Mouse (Mus musculus): ENCODE measurements around the gene Fndc9. TPM values are rescaled to one million over a fixed set of nuclear protein-coding genes. Genes with fewer than 3 reads are reported as not detected.

Gene Fndc9
- polyA plus RNA-seq, 1 experiment from 2014 or later: 3.6 TPM

DNA sequence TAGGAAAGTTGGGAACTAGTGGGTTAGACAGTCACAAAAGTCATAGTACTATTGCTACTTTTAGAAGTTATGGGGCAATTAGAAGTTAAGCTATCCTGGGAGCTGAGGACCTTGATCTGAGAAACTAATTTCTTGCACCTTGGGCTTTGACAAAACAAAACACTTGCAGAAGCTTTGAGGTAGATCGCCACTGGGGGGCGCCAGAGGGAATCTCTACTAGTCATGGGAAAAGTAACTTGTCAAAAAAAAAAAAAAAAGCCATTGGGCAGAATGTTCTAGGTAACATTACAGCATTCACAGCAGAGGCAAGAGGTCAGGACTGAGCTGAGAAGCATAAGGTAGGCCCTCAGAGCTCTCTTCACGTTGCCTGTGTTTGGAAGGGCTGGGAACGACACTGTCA, 1.6 kb downstream of the Fndc9 start:
- H3K4me3 ChIP-seq: no peak overlapping the region
- H3K36me3 ChIP-seq: peaks cover 56% of the 10 kb centered on the region
- no peaks in the 10 kb centered on the region for H3K9me3 ChIP-seq
- no peak overlapping the region for H3K27ac ChIP-seq (replicated peaks)
- H3K27me3 ChIP-seq: no peaks in the 10 kb centered on the region
- H3K9ac ChIP-seq: no peak overlapping the region
- H3K4me2 ChIP-seq: no peak overlapping the region
- no peak for ATAC-seq (ENCODE audit: low FRiP score, low read depth)
- H3K4me1 ChIP-seq (replicated peaks): peaks cover 21% of the 10 kb centered on the region
- 37% methylated on average over 4 of the region's 4 CpGs for WGBS

GRCm38 (mm10) chr11:46241150-46241673, 5.9 kb downstream of the Fndc9 start:
- H3K27ac ChIP-seq (replicated peaks): no peak overlapping the region
- WGBS: 94% methylated on average over 7 of the region's 7 CpGs
- no peaks in the 10 kb centered on the region for H3K9me3 ChIP-seq
- no peak overlapping the region for H3K4me3 ChIP-seq
- peaks cover 66% of the 10 kb centered on the region for H3K36me3 ChIP-seq
- ATAC-seq (ENCODE audit: low FRiP score, low read depth): no peak
- no peaks in the 10 kb centered on the region for H3K27me3 ChIP-seq
- H3K9ac ChIP-seq: no peak overlapping the region
- peaks cover 5% of the 10 kb centered on the region for H3K4me1 ChIP-seq (replicated peaks)
- H3K4me2 ChIP-seq: no peak overlapping the region

GRCm38 (mm10) chr11:46241985-46242384, 6.7 kb downstream of the Fndc9 start:
- H3K4me2 ChIP-seq: no peak overlapping the region
- 95% methylated on average over 8 of the region's 8 CpGs for WGBS
- H3K9me3 ChIP-seq: no peaks in the 10 kb centered on the region
- H3K27me3 ChIP-seq: no peaks in the 10 kb centered on the region
- H3K27ac ChIP-seq (replicated peaks): no peak overlapping the region
- H3K9ac ChIP-seq: no peak overlapping the region
- no peak for ATAC-seq (ENCODE audit: low FRiP score, low read depth)
- no peaks in the 10 kb centered on the region for H3K4me1 ChIP-seq (replicated peaks)
- no peak overlapping the region for H3K4me3 ChIP-seq
- peaks cover 73% of the 10 kb centered on the region for H3K36me3 ChIP-seq

DNA sequence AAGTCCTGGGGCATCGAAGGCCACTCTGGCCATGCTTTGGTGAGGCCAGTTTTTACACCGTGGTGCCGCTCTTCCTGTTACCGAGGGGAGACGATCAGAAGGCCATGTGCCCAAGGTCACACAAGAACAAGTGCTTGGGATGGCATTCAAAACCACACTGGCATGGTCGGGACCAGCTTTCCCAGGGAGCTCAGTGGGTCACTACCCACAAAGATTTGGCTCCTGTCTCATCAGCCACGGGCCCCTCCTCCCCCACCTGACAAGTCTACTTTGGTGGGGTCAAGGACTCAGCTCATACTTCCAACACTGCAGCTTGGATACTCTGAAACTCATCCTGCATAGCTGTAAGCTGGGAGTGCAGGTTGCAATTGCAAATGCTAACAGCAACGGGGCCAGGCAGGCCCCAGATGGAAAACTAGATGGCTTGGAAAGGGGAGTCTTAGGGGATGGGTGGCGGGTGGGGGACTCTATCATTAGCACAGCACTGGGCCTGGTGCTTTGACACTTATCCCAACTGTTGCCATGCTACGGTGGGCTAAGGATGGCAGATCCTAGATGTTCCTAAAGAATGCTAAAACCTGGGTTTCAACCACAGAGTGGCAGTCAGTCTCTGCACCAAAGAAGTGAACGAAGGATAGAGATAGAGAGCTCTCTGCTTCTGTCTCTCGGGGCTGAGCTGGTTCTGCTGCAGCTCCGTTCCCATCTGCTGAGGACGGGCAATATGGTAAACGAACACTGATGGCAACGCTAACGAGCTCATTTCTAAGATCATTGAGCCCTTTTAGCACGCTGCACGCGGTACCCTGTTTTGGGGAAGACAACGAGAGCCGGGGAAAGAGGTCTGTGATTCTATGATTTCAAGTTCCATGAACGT, 9.6 kb downstream of the Fndc9 start:
- H3K4me1 ChIP-seq (replicated peaks): no peaks in the 10 kb centered on the region
- no peak overlapping the region for H3K4me3 ChIP-seq
- no peaks in the 10 kb centered on the region for H3K9me3 ChIP-seq
- no peak overlapping the region for H3K9ac ChIP-seq
- H3K27ac ChIP-seq (replicated peaks): no peak overlapping the region
- H3K27me3 ChIP-seq: no peaks in the 10 kb centered on the region
- peaks cover 71% of the 10 kb centered on the region for H3K36me3 ChIP-seq
- 84% methylated on average over 23 of the region's 23 CpGs for WGBS
- no peak for ATAC-seq (ENCODE audit: low FRiP score, low read depth)
- no peak overlapping the region for H3K4me2 ChIP-seq

DNA sequence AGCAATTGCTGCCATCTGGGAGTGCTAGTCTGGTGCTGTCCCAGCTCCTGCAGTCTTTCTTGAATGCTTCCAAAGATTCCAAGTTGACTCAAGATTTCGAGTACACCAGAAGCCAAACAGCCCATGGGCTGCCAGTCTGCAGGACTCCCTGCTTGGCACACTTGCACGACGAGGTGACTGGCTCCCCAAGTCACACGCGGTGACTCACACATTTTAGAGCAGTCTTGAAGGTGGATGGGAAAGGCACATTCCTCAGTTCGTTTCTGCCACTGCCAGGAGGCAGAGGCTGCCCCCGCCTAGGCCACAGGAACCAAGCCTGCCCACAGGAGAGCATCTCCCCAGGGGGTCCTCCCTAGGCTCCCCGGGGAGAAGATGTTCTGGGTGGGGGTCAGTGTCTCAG, 10.6 kb downstream of the Fndc9 start:
- H3K4me3 ChIP-seq: no peak overlapping the region
- H3K9ac ChIP-seq: no peak overlapping the region
- no peak overlapping the region for H3K4me2 ChIP-seq
- H3K9me3 ChIP-seq: no peaks in the 10 kb centered on the region
- no peak for ATAC-seq (ENCODE audit: low FRiP score, low read depth)
- no peaks in the 10 kb centered on the region for H3K4me1 ChIP-seq (replicated peaks)
- WGBS: 79% methylated on average over 8 of the region's 8 CpGs
- H3K36me3 ChIP-seq: peaks cover 70% of the 10 kb centered on the region
- no peak overlapping the region for H3K27ac ChIP-seq (replicated peaks)
- H3K27me3 ChIP-seq: no peaks in the 10 kb centered on the region

DNA sequence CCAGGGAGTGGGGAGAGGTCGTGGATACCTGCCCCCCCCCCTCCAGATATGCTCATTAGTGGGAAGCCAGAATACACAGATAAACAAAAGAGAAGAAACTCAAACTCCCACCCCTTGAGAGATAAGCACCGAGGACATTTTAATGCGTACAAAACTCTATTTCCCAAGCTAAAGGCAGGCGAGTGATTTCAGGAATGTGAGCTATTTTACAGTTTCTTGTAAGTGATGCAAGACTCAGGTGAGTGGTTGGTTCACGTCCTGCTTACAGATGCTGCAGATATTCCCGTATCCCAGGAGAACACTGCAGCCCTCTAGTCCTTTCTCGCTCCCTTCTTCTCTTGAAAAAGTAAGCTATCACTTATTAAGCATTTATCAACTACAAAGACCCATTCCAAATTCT, 11.1 kb downstream of the Fndc9 start:
- Histone ChIP-seq H3K36me3 (peaks cover 69% of the 10 kb centered on the region), H3K4me1 (replicated peaks) (no peaks in the 10 kb centered on the region), H3K27me3 (no peaks in the 10 kb centered on the region), H3K4me3 (no peak overlapping the region), H3K9me3 (no peaks in the 10 kb centered on the region), H3K4me2 (no peak overlapping the region), H3K9ac (no peak overlapping the region), H3K27ac (replicated peaks) (no peak overlapping the region)
- no peak for ATAC-seq (ENCODE audit: low FRiP score, low read depth)
- 86% methylated on average over 7 of the region's 7 CpGs for WGBS

- no peaks in the 10 kb centered on the region for H3K9me3 ChIP-seq
- H3K4me1 ChIP-seq (replicated peaks): no peaks in the 10 kb centered on the region
- H3K27me3 ChIP-seq: no peaks in the 10 kb centered on the region
- H3K4me3 ChIP-seq: no peak overlapping the region
- WGBS: 80% methylated on average over 3 of the region's 3 CpGs
- peak overlapping the region; percentile 28; the same call in 1 of the 2 replicates for H3K27ac ChIP-seq (replicated peaks)
- H3K9ac ChIP-seq: no peak overlapping the region
- peaks cover 72% of the 10 kb centered on the region for H3K36me3 ChIP-seq
- H3K4me2 ChIP-seq: no peak overlapping the region
- ATAC-seq (ENCODE audit: low FRiP score, low read depth): peak; percentile 43; the same call in 1 of the 2 replicates
These were observed 13.0 kb downstream of the Fndc9 start for GRCm38 (mm10) chr11:46248352-46248751.

GRCm38 (mm10) chr11:46251994-46252393, 16.7 kb downstream of the Fndc9 start:
- H3K27me3 ChIP-seq: no peaks in the 10 kb centered on the region
- WGBS: 34% methylated on average over 7 of the region's 7 CpGs
- no peak overlapping the region for H3K27ac ChIP-seq (replicated peaks)
- 0 out of 2 replicates have a peak, but pooled peaks have one; percentile 31 for ATAC-seq (ENCODE audit: low FRiP score, low read depth)
- no peaks in the 10 kb centered on the region for H3K9me3 ChIP-seq
- no peak overlapping the region for H3K4me2 ChIP-seq
- peaks cover 78% of the 10 kb centered on the region for H3K36me3 ChIP-seq
- no peaks in the 10 kb centered on the region for H3K4me1 ChIP-seq (replicated peaks)
- no peak overlapping the region for H3K4me3 ChIP-seq
- no peak overlapping the region for H3K9ac ChIP-seq

GRCm38 (mm10) chr11:46255291-46255690, 20.0 kb downstream of the Fndc9 start:
- Histone ChIP-seq H3K4me1 (replicated peaks) (no peaks in the 10 kb centered on the region), H3K27me3 (no peaks in the 10 kb centered on the region), H3K4me3 (no peak overlapping the region), H3K9ac (no peak overlapping the region), H3K27ac (replicated peaks) (no peak overlapping the region), H3K9me3 (no peaks in the 10 kb centered on the region), H3K36me3 (peaks cover 78% of the 10 kb centered on the region), H3K4me2 (no peak overlapping the region)
- WGBS: 88% methylated on average over 2 of the region's 2 CpGs
- no peak for ATAC-seq (ENCODE audit: low FRiP score, low read depth)

GRCm38 (mm10) chr11:46258207-46258606, 22.9 kb downstream of the Fndc9 start:
- Histone ChIP-seq H3K27me3 (no peaks in the 10 kb centered on the region), H3K36me3 (peaks cover 82% of the 10 kb centered on the region), H3K4me2 (no peak overlapping the region), H3K9me3 (no peaks in the 10 kb centered on the region), H3K27ac (replicated peaks) (no peak overlapping the region), H3K4me3 (no peak overlapping the region), H3K4me1 (replicated peaks) (no peaks in the 10 kb centered on the region), H3K9ac (no peak overlapping the region)
- ATAC-seq (ENCODE audit: low FRiP score, low read depth): no peak
- WGBS: 77% methylated on average over 4 of the region's 4 CpGs

DNA sequence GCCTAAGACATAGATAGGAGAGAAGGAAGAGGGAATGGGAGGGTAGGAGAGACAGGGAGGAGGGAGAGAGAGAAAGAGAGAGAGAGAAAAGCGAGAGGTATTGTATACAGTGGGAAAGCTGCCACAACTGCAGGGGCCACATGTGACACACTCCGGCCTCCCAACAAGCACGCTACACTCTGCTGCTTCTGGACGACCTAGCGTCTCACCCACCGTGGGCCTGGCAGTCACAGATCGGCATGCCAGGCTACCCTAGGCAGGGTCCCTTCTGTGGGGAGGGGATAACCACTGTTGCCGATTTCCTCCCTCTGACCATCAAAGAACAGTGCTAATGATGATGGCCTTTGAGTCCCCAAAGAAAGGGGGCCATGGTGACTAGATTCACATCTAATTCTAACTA, 23.4 kb downstream of the Fndc9 start:
- Histone ChIP-seq H3K4me3 (no peak overlapping the region), H3K36me3 (peaks cover 81% of the 10 kb centered on the region), H3K4me1 (replicated peaks) (no peaks in the 10 kb centered on the region), H3K9ac (no peak overlapping the region), H3K27me3 (no peaks in the 10 kb centered on the region), H3K4me2 (no peak overlapping the region), H3K27ac (replicated peaks) (no peak overlapping the region), H3K9me3 (no peaks in the 10 kb centered on the region)
- ATAC-seq (ENCODE audit: low FRiP score, low read depth): no peak
- 94% methylated on average over 8 of the region's 8 CpGs for WGBS

- H3K27me3 ChIP-seq: no peaks in the 10 kb centered on the region
- H3K4me3 ChIP-seq: no peak overlapping the region
- no peaks in the 10 kb centered on the region for H3K9me3 ChIP-seq
- no peak; the same call in 1 of the 2 replicates for ATAC-seq (ENCODE audit: low FRiP score, low read depth)
- peaks cover 88% of the 10 kb centered on the region for H3K36me3 ChIP-seq
- H3K27ac ChIP-seq (replicated peaks): no peak overlapping the region
- no peak overlapping the region for H3K4me2 ChIP-seq
- WGBS: 84% methylated on average over 3 of the region's 3 CpGs
- no peak overlapping the region for H3K9ac ChIP-seq
- H3K4me1 ChIP-seq (replicated peaks): no peaks in the 10 kb centered on the region
These were observed 27.5 kb downstream of the Fndc9 start for GRCm38 (mm10) chr11:46262854-46263253.
